Mouse (Mus musculus) embryonic fibroblast, embryonic 13.5 days (primary cell): Measurements from ENCODE around the gene Vstm2l. TPM values are rescaled to one million over a fixed set of nuclear protein-coding genes. Genes with fewer than 3 reads are reported as not detected.

Source experiments
- H3K27ac ChIP-seq: 2 replicates; pipeline ENCODE4 v1.5.1; 2012; ENCODE audit warnings: low read length, control low read depth, inconsistent platforms; ENCODE audit not compliant: insufficient read depth
- H3K4me1 ChIP-seq: 2 replicates; pipeline ENCODE4 v1.6.1; 2011; ENCODE audit warnings: low read length; ENCODE audit not compliant: control insufficient read depth, insufficient read depth
- H3K4me3 ChIP-seq: 2 replicates; pipeline ENCODE4 v1.5.1; 2011; ENCODE audit warnings: mild to moderate bottlenecking, control low read depth, low read length; ENCODE audit not compliant: insufficient read depth
- CTCF ChIP-seq: IDR thresholded peaks from 2 replicates; pipeline ENCODE4 v1.5.1; 2011; ENCODE audit warnings: mild to moderate bottlenecking, control low read depth, low read length, moderate library complexity, borderline replicate concordance; ENCODE audit not compliant: insufficient read depth
- POLR2A ChIP-seq: IDR thresholded peaks from 2 replicates; pipeline ENCODE4 v1.6.1; 2011; ENCODE audit warnings: low read depth, mild to moderate bottlenecking, control low read depth, low read length, moderate library complexity
- polyA plus RNA-seq: library from polyadenylated mRNA; stranded (reverse); fragments of >200 nt; gene quantifications from 2 replicates; pipeline ENCODE4 v1.2.4, GENCODE M21; 2011; ENCODE audit warnings: low read depth; ENCODE audit not compliant: missing spikeins, insufficient read length

Vstm2l gene
- polyA plus RNA-seq, 1 experiment: not detected

- Histone ChIP-seq H3K4me3 (no peak overlapping the region), H3K27ac (no peak overlapping the region), H3K4me1 (no peaks in the 10 kb centered on the region)
- no peak for TF ChIP-seq POLR2A
- TF ChIP-seq CTCF: no peak
Observed at GRCm38 (mm10) chr2:157927815-157928214, 13.4 kb downstream of the Vstm2l start.

- no peak for TF ChIP-seq POLR2A
- no peak for TF ChIP-seq CTCF
- H3K4me1 ChIP-seq: no peaks in the 10 kb centered on the region
- no peak overlapping the region for H3K4me3 ChIP-seq
- H3K27ac ChIP-seq: no peak overlapping the region
Observed at GRCm38 (mm10) chr2:157932655-157933054, 18.2 kb downstream of the Vstm2l start.

- no peaks in the 10 kb centered on the region for H3K4me1 ChIP-seq
- H3K4me3 ChIP-seq: no peak overlapping the region
Observed at GRCm38 (mm10) chr2:157935444-157936171, 21.2 kb downstream of the Vstm2l start.

GRCm38 (mm10) chr2:157936676-157937075, 22.2 kb downstream of the Vstm2l start:
- no peaks in the 10 kb centered on the region for H3K4me1 ChIP-seq
- no peak for TF ChIP-seq POLR2A
- TF ChIP-seq CTCF: no peak
- no peak overlapping the region for H3K27ac ChIP-seq
- H3K4me3 ChIP-seq: no peak overlapping the region

More at GRCm38 (mm10) chr2:157935444-157936171, 21.2 kb downstream of the Vstm2l start:
- TF ChIP-seq POLR2A: no peak
- H3K27ac ChIP-seq: no peak overlapping the region

- no peak overlapping the region for H3K4me3 ChIP-seq
- no peak for TF ChIP-seq CTCF
- TF ChIP-seq POLR2A: no peak
Observed at GRCm38 (mm10) chr2:157940586-157941185, 26.2 kb downstream of the Vstm2l start.

GRCm38 (mm10) chr2:157943514-157944155, 29.2 kb downstream of the Vstm2l start:
- peak overlapping the region; percentile 50 for H3K4me3 ChIP-seq
- H3K4me1 ChIP-seq: no peaks in the 10 kb centered on the region
- H3K27ac ChIP-seq: no peak overlapping the region
- TF ChIP-seq CTCF: peak; percentile 53; the same call in 1 of the 2 replicates
- no peak for TF ChIP-seq POLR2A

More at GRCm38 (mm10) chr2:157940586-157941185, 26.2 kb downstream of the Vstm2l start:
- no peak overlapping the region for H3K27ac ChIP-seq
- H3K4me1 ChIP-seq: no peaks in the 10 kb centered on the region

- H3K27ac ChIP-seq: no peak overlapping the region
- TF ChIP-seq CTCF: no peak
- no peak for TF ChIP-seq POLR2A
- no peaks in the 10 kb centered on the region for H3K4me1 ChIP-seq
- peak overlapping the region; percentile 50; the same call in 1 of the 2 replicates for H3K4me3 ChIP-seq
Observed at GRCm38 (mm10) chr2:157944156-157944893, 29.9 kb downstream of the Vstm2l start.

- TF ChIP-seq CTCF (no peak), POLR2A (no peak)
- no peak overlapping the region for H3K27ac ChIP-seq
- H3K4me1 ChIP-seq: no peaks in the 10 kb centered on the region
- H3K4me3 ChIP-seq: no peak overlapping the region
Observed at GRCm38 (mm10) chr2:157953978-157954377, 39.5 kb downstream of the Vstm2l start.

GRCm38 (mm10) chr2:157957707-157958108, 43.3 kb downstream of the Vstm2l start:
- Histone ChIP-seq H3K27ac (no peak overlapping the region), H3K4me3 (no peak overlapping the region), H3K4me1 (no peaks in the 10 kb centered on the region)
- TF ChIP-seq CTCF (no peak), POLR2A (no peak)
